Mouse (Mus musculus) myocyte (in vitro differentiated cells): ENCODE data around the gene Lrrtm3. TPM values are rescaled to one million over a fixed set of nuclear protein-coding genes. Genes with fewer than 3 reads are reported as not detected.

Source experiments
- H3K27me3 ChIP-seq: one replicate; pipeline ENCODE4 v1.6.1; 2011; ENCODE audit not compliant: control insufficient read depth, insufficient read depth, insufficient read length
- H3K36me3 ChIP-seq: one replicate; pipeline ENCODE4 v1.6.1; 2011; ENCODE audit not compliant: control insufficient read depth, insufficient read depth
- H3K4me2 ChIP-seq: one replicate; pipeline ENCODE4 v1.6.1; 2011; ENCODE audit warnings: low read depth, control low read depth
- H3K4me3 ChIP-seq: one replicate; pipeline ENCODE4 v1.5.1; 2011; ENCODE audit warnings: mild to moderate bottlenecking, control low read depth, moderate library complexity
- H3K79me2 ChIP-seq: one replicate; pipeline ENCODE4 v1.6.1; 2011; ENCODE audit not compliant: control insufficient read depth, insufficient read depth
- H3ac ChIP-seq: one replicate; pipeline ENCODE4 v1.6.1; 2011; ENCODE audit not compliant: control insufficient read depth, insufficient read length
- CEBPB ChIP-seq: IDR thresholded peaks from 2 replicates; pipeline ENCODE4 v1.6.1; 2011; ENCODE audit warnings: mild to moderate bottlenecking, moderate library complexity; ENCODE audit not compliant: poor library complexity, insufficient read depth, severe bottlenecking
- E2F4 ChIP-seq: IDR thresholded peaks from one replicate; pipeline ENCODE4 v1.6.1; 2011; ENCODE audit warnings: mild to moderate bottlenecking, control low read depth, moderate library complexity; ENCODE audit not compliant: insufficient read depth
- MAX ChIP-seq: IDR thresholded peaks from one replicate; pipeline ENCODE4 v1.6.1; 2011; ENCODE audit warnings: low read depth, mild to moderate bottlenecking, control low read depth
- MYOD1 ChIP-seq, 3 experiments: IDR thresholded peaks; one replicate each; pipeline ENCODE4 v1.6.1; 2011; ENCODE audit warnings: control low read depth in 2 of 3, low read depth in 2 of 3, mild to moderate bottlenecking in 2 of 3, moderate library complexity in 1 of 3; ENCODE audit not compliant: insufficient read length in 2 of 3, control insufficient read depth in 1 of 3
- MYOG ChIP-seq, 3 experiments: IDR thresholded peaks; one replicate each; pipeline ENCODE4 v1.6.1; 2011; ENCODE audit warnings: control low read depth in 2 of 3, low read depth in 2 of 3, mild to moderate bottlenecking in 2 of 3; ENCODE audit not compliant: insufficient read length in 2 of 3, control insufficient read depth in 1 of 3, insufficient read depth in 1 of 3
- POLR2A ChIP-seq: IDR thresholded peaks from one replicate; pipeline ENCODE4 v1.6.1; 2011; ENCODE audit warnings: low read depth, mild to moderate bottlenecking, control low read depth, moderate library complexity; ENCODE audit not compliant: insufficient read length
- POLR2AphosphoS2 ChIP-seq: IDR thresholded peaks from one replicate; pipeline ENCODE4 v1.6.1; 2011; ENCODE audit warnings: low read depth, control low read depth; ENCODE audit not compliant: insufficient read length
- REST ChIP-seq: IDR thresholded peaks from one replicate; pipeline ENCODE4 v1.6.1; 2011; ENCODE audit warnings: mild to moderate bottlenecking, control low read depth, moderate library complexity; ENCODE audit not compliant: insufficient read depth, insufficient read length
- SRF ChIP-seq: IDR thresholded peaks from one replicate; pipeline ENCODE4 v1.6.1; 2011; ENCODE audit warnings: low read depth; ENCODE audit not compliant: control insufficient read depth, insufficient read length
- TCF12 ChIP-seq: IDR thresholded peaks from one replicate; pipeline ENCODE4 v1.6.1; 2011; ENCODE audit warnings: mild to moderate bottlenecking, control low read depth; ENCODE audit not compliant: poor library complexity, insufficient read depth, severe bottlenecking
- TCF3 ChIP-seq: IDR thresholded peaks from one replicate; pipeline ENCODE4 v1.6.1; 2011; ENCODE audit warnings: low read depth, control low read depth; ENCODE audit not compliant: insufficient read length
- USF1 ChIP-seq: IDR thresholded peaks from one replicate; pipeline ENCODE4 v1.6.1; 2011; ENCODE audit warnings: low read depth, mild to moderate bottlenecking, control low read depth, moderate library complexity
- polyA plus RNA-seq: library from polyadenylated mRNA; unstranded; fragments of >200 nt; fragmentation: generic; extraction: Trizol; gene quantifications from one replicate; pipeline ENCODE4 v1.2.1, GENCODE M21; 2012; ENCODE audit warnings: missing spikeins

Lrrtm3 gene
- polyA plus RNA-seq, 1 experiment = 0.01 TPM

- Histone ChIP-seq H3ac (no peak overlapping the region), H3K4me2 (no peak overlapping the region), H3K36me3 (no peaks in the 10 kb centered on the region), H3K27me3 (no peaks in the 10 kb centered on the region), H3K4me3 (no peak overlapping the region), H3K79me2 (no peaks in the 10 kb centered on the region)
- TF ChIP-seq MAX = no peak
- TF ChIP-seq SRF = no peak
- no peak for TF ChIP-seq TCF3
- no peak for TF ChIP-seq TCF12
Observed at GRCm38 (mm10) chr10:64118833-64119232, 28.8 kb upstream of the Lrrtm3 start.

- Histone ChIP-seq H3K4me2 (no peak overlapping the region), H3K4me3 (no peak overlapping the region), H3K27me3 (no peaks in the 10 kb centered on the region), H3K36me3 (no peaks in the 10 kb centered on the region), H3K79me2 (no peaks in the 10 kb centered on the region), H3ac (no peak overlapping the region)
- no peak for TF ChIP-seq E2F4
- TF ChIP-seq CEBPB = no peak
Observed at GRCm38 (mm10) chr10:64115246-64115645, 25.2 kb upstream of the Lrrtm3 start.

GRCm38 (mm10) chr10:64096532-64096931 lies 6.5 kb upstream of the Lrrtm3 start:
- H3K27me3 ChIP-seq = no peaks in the 10 kb centered on the region
- H3K36me3 ChIP-seq = no peaks in the 10 kb centered on the region
- no peak for TF ChIP-seq USF1
- no peak for TF ChIP-seq SRF
- no peak for TF ChIP-seq MAX
- no peak for TF ChIP-seq MYOD1 (IDR thresholded peaks at IDR 0.05; ENCODE audit: control insufficient read depth in 1 of 3, insufficient read length in 2 of 3, low read depth in 2 of 3)
- no peak for TF ChIP-seq POLR2AphosphoS2
- TF ChIP-seq POLR2A = no peak
- no peak for TF ChIP-seq TCF3
- no peak for TF ChIP-seq CEBPB
- TF ChIP-seq MYOG (IDR thresholded peaks at IDR 0.05; ENCODE audit: control insufficient read depth in 1 of 3, insufficient read depth in 1 of 3, insufficient read length in 2 of 3, low read depth in 2 of 3) = no peak
- TF ChIP-seq REST = no peak
- TF ChIP-seq E2F4 = no peak
- TF ChIP-seq TCF12 = no peak
- no peak overlapping the region for H3K4me2 ChIP-seq
- H3ac ChIP-seq = no peak overlapping the region
- no peak overlapping the region for H3K4me3 ChIP-seq
- H3K79me2 ChIP-seq = no peaks in the 10 kb centered on the region

- Histone ChIP-seq H3K36me3 (no peaks in the 10 kb centered on the region), H3K79me2 (no peaks in the 10 kb centered on the region), H3K4me2 (no peak overlapping the region), H3ac (no peak overlapping the region), H3K27me3 (no peaks in the 10 kb centered on the region), H3K4me3 (no peak overlapping the region)
- no peak for TF ChIP-seq POLR2A
- TF ChIP-seq MYOD1 (IDR thresholded peaks at IDR 0.05; ENCODE audit: control insufficient read depth in 1 of 3, insufficient read length in 2 of 3, low read depth in 2 of 3) = no peak
- no peak for TF ChIP-seq USF1
- no peak for TF ChIP-seq E2F4
- no peak for TF ChIP-seq POLR2AphosphoS2
- TF ChIP-seq TCF12 = no peak
- no peak for TF ChIP-seq SRF
- no peak for TF ChIP-seq TCF3
- TF ChIP-seq REST = no peak
- no peak for TF ChIP-seq MAX
- TF ChIP-seq MYOG (IDR thresholded peaks at IDR 0.05; ENCODE audit: control insufficient read depth in 1 of 3, insufficient read depth in 1 of 3, insufficient read length in 2 of 3, low read depth in 2 of 3) = no peak
- no peak for TF ChIP-seq CEBPB
Observed at GRCm38 (mm10) chr10:64088774-64089460, 1.2 kb downstream of the Lrrtm3 start.

- no peak overlapping the region for H3K4me2 ChIP-seq
- H3K27me3 ChIP-seq = no peaks in the 10 kb centered on the region
- H3K36me3 ChIP-seq = no peaks in the 10 kb centered on the region
- no peaks in the 10 kb centered on the region for H3K79me2 ChIP-seq
- no peak overlapping the region for H3K4me3 ChIP-seq
- no peak overlapping the region for H3ac ChIP-seq
- TF ChIP-seq MYOD1 (IDR thresholded peaks at IDR 0.05; ENCODE audit: control insufficient read depth in 1 of 3, insufficient read length in 2 of 3, low read depth in 2 of 3) (no peak), E2F4 (no peak), CEBPB (no peak), MAX (no peak), TCF12 (no peak), REST (no peak), MYOG (IDR thresholded peaks at IDR 0.05; ENCODE audit: control insufficient read depth in 1 of 3, insufficient read depth in 1 of 3, insufficient read length in 2 of 3, low read depth in 2 of 3) (no peak), USF1 (no peak), SRF (no peak), TCF3 (no peak), POLR2AphosphoS2 (no peak), POLR2A (no peak)
Observed at GRCm38 (mm10) chr10:64087936-64088773, 1.9 kb downstream of the Lrrtm3 start.
